Mouse (Mus musculus) hindbrain, embryonic 11.5 days (tissue): Measurements from ENCODE around the gene L2hgdh. TPM values are rescaled to one million over a fixed set of nuclear protein-coding genes. Genes with fewer than 3 reads are reported as not detected.

Experiments used
- ATAC-seq: fragments of 200-750 bp; cut with Nextera tagmentation; 2 replicates; pipeline ENCODE4 v1.8.0; 2017; ENCODE audit warnings: mild to moderate bottlenecking, moderate TSS enrichment, moderate library complexity; ENCODE audit not compliant: low FRiP score
- DNase-seq: peaks from one replicate; pipeline ENCODE4 v3.0.0-alpha.2; 2015; ENCODE audit warnings: low spot score
- H3K27ac ChIP-seq: fragments of 300-500 bp; sonication (generic); 2 replicates; pipeline ENCODE4 v1.5.1; 2014; ENCODE audit warnings: mild to moderate bottlenecking, low read depth, low read length
- H3K27me3 ChIP-seq: fragments of 300-500 bp; sonication (generic); 2 replicates; pipeline ENCODE4 v1.6.1; 2014; ENCODE audit warnings: mild to moderate bottlenecking, low read length, moderate library complexity, mixed read lengths; ENCODE audit not compliant: control insufficient read depth, insufficient read depth
- H3K36me3 ChIP-seq: fragments of 300-500 bp; sonication (generic); 2 replicates; pipeline ENCODE4 v1.6.1; 2014; ENCODE audit warnings: mild to moderate bottlenecking, low read length, moderate library complexity, mixed read lengths; ENCODE audit not compliant: control insufficient read depth, insufficient read depth
- H3K4me1 ChIP-seq: fragments of 300-500 bp; sonication (generic); replicated peaks from 2 replicates; pipeline ENCODE4 v1.6.1; 2014; ENCODE audit warnings: low read length, mixed read lengths; ENCODE audit not compliant: control insufficient read depth, insufficient read depth
- H3K4me2 ChIP-seq: fragments of 300-500 bp; sonication (generic); replicated peaks from 2 replicates; pipeline ENCODE4 v1.6.1; 2014; ENCODE audit warnings: mild to moderate bottlenecking, low read depth, low read length
- H3K4me3 ChIP-seq: fragments of 300-500 bp; sonication (generic); 2 replicates; pipeline ENCODE4 v1.5.1; 2014; ENCODE audit warnings: low read depth, low read length
- H3K9ac ChIP-seq: fragments of 300-500 bp; sonication (generic); 2 replicates; pipeline ENCODE4 v1.6.1; 2014; ENCODE audit warnings: low read depth, low read length
- H3K9me3 ChIP-seq: fragments of 300-500 bp; sonication (generic); 2 replicates; pipeline ENCODE4 v1.6.1; 2016; ENCODE audit warnings: low read length; ENCODE audit not compliant: control insufficient read depth
- WGBS: fragments of 180-500 bp; shearing (Covaris S2); extraction: QIAGEN DNeasy Blood & Tissue Kit; methylation state at CpG from one replicate; pipeline ENCODE4 v1.1.7; 2014; 5-methylcytosine and 5-hydroxymethylcytosine counted together
- polyA plus RNA-seq: library from polyadenylated mRNA; unstranded; fragments of >200 nt; fragmentation: Nextera tagmentation; extraction: Ambion mirVana; gene quantifications from 2 replicates; pipeline ENCODE4 v1.2.1, GENCODE M21; 2014

L2hgdh gene
- polyA plus RNA-seq, 1 experiment from 2014 or later, result 12.7 TPM

DNA sequence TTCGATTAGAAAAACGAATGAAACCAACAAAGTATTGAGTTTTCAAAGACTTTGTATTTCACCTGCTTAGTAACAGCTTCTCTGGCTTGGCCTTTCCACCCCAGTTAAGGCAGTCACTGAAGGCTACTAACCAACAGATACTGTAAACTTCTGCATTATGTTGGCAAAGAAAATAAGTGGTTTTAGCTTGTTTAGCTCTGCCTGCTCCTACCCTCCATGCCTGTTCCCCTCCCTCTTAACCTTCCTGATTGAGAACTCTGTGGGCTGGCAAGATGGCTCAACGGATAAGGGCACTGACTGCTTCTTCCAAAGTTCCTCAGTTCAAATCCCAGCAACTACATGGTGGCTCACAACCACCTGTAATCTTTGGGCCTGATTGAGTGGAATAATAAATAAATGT lies 9.2 kb upstream of the L2hgdh start:
- no peak for ATAC-seq
- H3K4me3 ChIP-seq, result no peak overlapping the region
- no peak overlapping the region for H3K4me2 ChIP-seq
- 88% methylated on average over 3 of the region's 3 CpGs for WGBS
- no peak overlapping the region for H3K27ac ChIP-seq
- H3K9ac ChIP-seq, result no peak overlapping the region
- no peaks in the 10 kb centered on the region for H3K4me1 ChIP-seq
- H3K9me3 ChIP-seq, result no peaks in the 10 kb centered on the region
- H3K36me3 ChIP-seq, result no peaks in the 10 kb centered on the region
- no peaks in the 10 kb centered on the region for H3K27me3 ChIP-seq
- DNase-seq, result no peak

DNA sequence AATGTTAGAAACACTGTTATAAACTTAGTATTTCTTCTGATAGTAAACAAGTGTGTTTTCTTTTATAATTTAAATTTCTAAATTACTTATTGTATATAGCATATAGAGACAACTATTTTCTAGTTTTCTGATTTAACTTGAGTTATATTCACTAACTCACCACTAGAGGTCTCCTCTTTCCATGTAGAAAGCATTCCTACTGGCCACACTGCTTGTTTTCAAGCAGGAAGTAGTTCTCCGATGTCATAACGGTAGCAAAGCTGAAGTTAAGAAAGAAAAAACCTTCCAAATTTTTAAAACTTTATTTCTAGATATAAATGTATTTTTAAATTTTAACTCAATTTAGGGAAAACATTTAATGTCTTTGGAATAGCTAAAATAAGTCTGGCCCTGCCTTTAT lies 8.8 kb upstream of the L2hgdh start:
- Histone ChIP-seq H3K36me3 (no peaks in the 10 kb centered on the region), H3K4me3 (no peak overlapping the region), H3K27me3 (no peaks in the 10 kb centered on the region), H3K4me1 (no peaks in the 10 kb centered on the region), H3K27ac (no peak overlapping the region), H3K9ac (no peak overlapping the region), H3K4me2 (no peak overlapping the region), H3K9me3 (no peaks in the 10 kb centered on the region)
- 18% methylated on average over 2 of the region's 2 CpGs for WGBS
- ATAC-seq, result no peak
- peak; percentile 17 for DNase-seq

DNA sequence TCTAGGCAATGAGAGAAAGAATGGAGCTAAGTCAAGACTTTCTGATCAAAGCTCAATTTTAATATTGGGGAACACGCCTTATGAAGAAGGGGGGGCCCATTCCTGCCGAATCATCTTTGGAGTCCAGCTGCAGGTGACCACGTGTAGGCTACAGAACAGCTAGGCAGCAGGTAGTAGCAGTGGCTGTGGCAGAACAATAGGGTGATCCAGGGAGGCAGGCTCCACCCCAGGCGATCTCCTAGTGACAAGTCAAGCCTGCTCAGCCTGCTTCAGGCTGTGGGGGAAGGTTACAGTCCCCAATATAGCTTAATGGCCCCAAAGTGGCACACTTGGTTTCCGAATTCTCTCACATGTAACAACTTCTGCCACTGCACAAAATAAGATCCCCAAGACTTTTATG lies 7.5 kb upstream of the L2hgdh start:
- 43% methylated on average over 5 of the region's 5 CpGs for WGBS
- ATAC-seq (no peak), DNase-seq (no peak)

DNA sequence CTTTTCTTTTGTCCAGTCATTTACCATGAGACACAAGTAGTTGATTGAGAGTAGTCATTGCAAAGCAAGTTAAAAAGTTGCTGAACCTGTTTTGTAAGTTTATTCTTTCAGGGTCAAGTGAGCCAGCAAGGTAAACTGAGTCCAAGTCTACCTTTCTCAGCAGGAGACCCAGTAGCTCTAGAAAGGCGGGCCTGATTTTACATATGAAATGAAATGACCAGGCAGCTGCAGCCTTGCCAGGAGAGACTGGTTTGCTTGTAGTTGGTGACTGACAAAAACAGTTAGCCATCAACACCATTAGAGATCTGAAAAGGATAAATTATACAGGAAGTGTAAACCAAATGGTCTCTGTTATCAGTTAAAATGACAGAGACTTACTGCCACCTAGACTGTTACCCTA lies 5.6 kb upstream of the L2hgdh start:
- WGBS, result 70% methylated on average over 1 of the region's 1 CpGs
- DNase-seq, result no peak
- Histone ChIP-seq H3K27ac (no peak overlapping the region), H3K4me1 (no peaks in the 10 kb centered on the region), H3K27me3 (no peaks in the 10 kb centered on the region), H3K9me3 (no peaks in the 10 kb centered on the region), H3K4me3 (no peak overlapping the region), H3K4me2 (no peak overlapping the region), H3K36me3 (no peaks in the 10 kb centered on the region), H3K9ac (no peak overlapping the region)
- ATAC-seq, result no peak

More for the DNA sequence above, 7.5 kb upstream of the L2hgdh start:
- Histone ChIP-seq H3K4me1 (no peaks in the 10 kb centered on the region), H3K4me2 (no peak overlapping the region), H3K9ac (no peak overlapping the region), H3K9me3 (no peaks in the 10 kb centered on the region), H3K36me3 (no peaks in the 10 kb centered on the region), H3K4me3 (no peak overlapping the region), H3K27ac (no peak overlapping the region), H3K27me3 (no peaks in the 10 kb centered on the region)

DNA sequence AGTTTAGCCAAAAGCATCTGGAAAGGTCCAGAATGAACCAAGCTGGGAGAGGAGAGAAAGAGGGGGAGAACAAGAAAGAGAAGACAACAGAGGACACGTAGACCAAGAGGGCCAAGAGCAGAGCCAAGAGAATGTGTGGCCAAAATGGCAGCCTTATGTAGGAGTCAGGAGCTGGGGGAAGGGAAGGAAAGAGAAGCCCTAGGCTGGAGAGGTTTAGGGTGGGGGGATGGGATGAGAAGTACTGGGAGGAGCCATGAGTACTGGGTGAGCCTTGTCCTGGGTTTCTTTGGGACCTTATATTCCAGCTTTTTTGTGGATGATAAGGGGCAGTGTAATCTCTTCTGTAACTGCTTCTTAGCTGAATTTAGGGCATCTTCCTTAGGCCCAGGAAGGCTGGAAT lies 4.6 kb upstream of the L2hgdh start:
- H3K9ac ChIP-seq, result no peak overlapping the region
- H3K4me2 ChIP-seq, result no peak overlapping the region
- H3K4me1 ChIP-seq, result no peaks in the 10 kb centered on the region
- no peak overlapping the region for H3K27ac ChIP-seq
- H3K27me3 ChIP-seq, result no peaks in the 10 kb centered on the region
- no peak for ATAC-seq
- 92% methylated on average over 1 of the region's 1 CpGs for WGBS
- no peak overlapping the region for H3K4me3 ChIP-seq
- no peaks in the 10 kb centered on the region for H3K9me3 ChIP-seq
- DNase-seq, result no peak
- H3K36me3 ChIP-seq, result no peaks in the 10 kb centered on the region

DNA sequence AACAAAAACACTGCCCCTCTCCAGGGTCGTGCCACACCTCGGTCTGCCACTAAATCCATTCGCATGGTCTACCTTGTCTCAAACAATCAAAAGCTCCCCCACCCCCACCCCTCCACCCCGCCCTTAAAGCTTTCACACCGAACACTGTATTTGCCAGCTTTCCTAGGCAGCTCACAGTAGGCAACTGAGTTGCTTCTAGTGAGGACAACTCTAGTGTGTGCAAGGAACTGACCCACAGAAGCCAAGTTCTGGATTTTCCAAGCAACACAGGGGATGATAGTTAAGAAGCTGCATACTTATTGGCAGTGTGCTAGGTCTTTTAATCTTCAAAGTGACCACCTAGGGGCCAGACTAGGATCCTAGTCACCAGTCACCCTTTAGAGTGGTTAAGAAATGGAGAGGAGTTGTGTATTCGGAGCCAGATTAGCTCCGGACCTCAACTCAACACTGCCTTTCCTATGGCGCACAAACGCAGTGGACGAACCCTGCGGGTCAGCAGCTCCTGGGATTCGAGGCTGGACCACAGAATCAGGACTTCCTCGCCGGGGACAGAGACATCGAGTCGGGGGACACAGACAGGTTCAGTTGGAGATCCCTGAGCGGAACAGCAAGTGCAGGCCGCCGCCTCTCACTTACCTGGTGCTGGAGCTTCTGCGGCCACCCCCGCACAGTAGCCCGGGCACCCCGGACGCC lies 509 bp downstream of the L2hgdh start:
- no peak for ATAC-seq

DNA sequence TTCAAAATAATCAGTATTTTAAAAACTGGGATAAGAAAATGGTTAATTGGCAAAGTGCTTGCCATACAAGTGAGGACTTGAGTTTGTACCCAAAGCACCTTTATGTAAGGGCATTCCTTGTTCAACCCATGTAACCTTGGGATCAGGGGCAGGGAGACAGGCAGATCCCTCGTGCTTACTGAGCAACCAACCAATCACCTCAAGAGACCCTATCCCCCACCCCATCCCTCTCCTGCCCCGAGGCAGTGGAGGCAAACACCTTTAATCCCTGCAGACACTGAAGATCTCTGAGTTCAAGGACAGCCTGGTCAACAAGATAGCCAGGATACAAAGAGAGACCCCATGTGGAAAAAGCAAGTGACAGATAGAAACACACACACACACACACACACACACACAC lies 1.3 kb downstream of the L2hgdh start:
- no peak overlapping the region for H3K9ac ChIP-seq
- no peak overlapping the region for H3K4me3 ChIP-seq
- H3K9me3 ChIP-seq, result no peaks in the 10 kb centered on the region
- no peak for ATAC-seq
- no peaks in the 10 kb centered on the region for H3K27me3 ChIP-seq
- no peak for DNase-seq
- 0 out of 2 replicates have a peak overlapping the region, but pooled peaks have one; percentile 75 for H3K4me2 ChIP-seq
- H3K36me3 ChIP-seq, result no peaks in the 10 kb centered on the region
- WGBS, result 75% methylated on average over 2 of the region's 2 CpGs
- H3K27ac ChIP-seq, result no peak overlapping the region
- 0 out of 2 replicates have a peak, but pooled peaks cover 2% of the 10 kb centered on the region for H3K4me1 ChIP-seq

More for the DNA sequence above, 509 bp downstream of the L2hgdh start:
- H3K27ac ChIP-seq, result no peak overlapping the region
- 0 out of 2 replicates have a peak, but pooled peaks cover 2% of the 10 kb centered on the region for H3K4me1 ChIP-seq
- H3K9ac ChIP-seq, result peak overlapping the region; percentile 60
- no peaks in the 10 kb centered on the region for H3K36me3 ChIP-seq
- H3K4me2 ChIP-seq, result peak overlapping the region; percentile 75
- H3K9me3 ChIP-seq, result no peaks in the 10 kb centered on the region
- DNase-seq, result no peak
- 3% methylated on average over 24 of the region's 24 CpGs for WGBS
- no peaks in the 10 kb centered on the region for H3K27me3 ChIP-seq
- peak overlapping the region; percentile 73 for H3K4me3 ChIP-seq

DNA sequence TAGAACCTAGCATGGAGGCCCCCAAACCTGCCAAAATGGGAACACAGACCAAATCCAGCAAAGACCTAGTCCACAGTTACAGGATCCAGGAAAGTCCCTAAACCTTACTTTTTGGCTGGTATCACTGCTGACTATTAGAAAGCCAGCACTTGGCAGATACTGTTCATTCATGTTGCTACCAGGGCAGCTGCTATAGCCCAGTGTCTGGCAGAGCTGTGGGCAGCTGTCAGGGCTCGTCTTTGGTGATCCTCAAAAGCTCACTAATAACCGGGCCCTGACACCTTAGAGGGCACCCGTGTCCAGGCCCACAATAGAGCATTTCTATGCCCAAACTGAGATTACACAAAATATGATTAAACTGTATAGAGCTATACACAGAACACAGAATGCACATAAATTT lies 1.8 kb downstream of the L2hgdh start:
- no peak overlapping the region for H3K27ac ChIP-seq
- no peak overlapping the region for H3K4me2 ChIP-seq
- no peak overlapping the region for H3K9ac ChIP-seq
- no peak overlapping the region for H3K4me3 ChIP-seq
- H3K9me3 ChIP-seq, result no peaks in the 10 kb centered on the region
- no peaks in the 10 kb centered on the region for H3K27me3 ChIP-seq
- WGBS, result 87% methylated on average over 3 of the region's 3 CpGs
- H3K36me3 ChIP-seq, result 0 out of 2 replicates have a peak, but pooled peaks cover 2% of the 10 kb centered on the region
- DNase-seq (no peak), ATAC-seq (no peak)
- H3K4me1 ChIP-seq, result 0 out of 2 replicates have a peak, but pooled peaks cover 2% of the 10 kb centered on the region

DNA sequence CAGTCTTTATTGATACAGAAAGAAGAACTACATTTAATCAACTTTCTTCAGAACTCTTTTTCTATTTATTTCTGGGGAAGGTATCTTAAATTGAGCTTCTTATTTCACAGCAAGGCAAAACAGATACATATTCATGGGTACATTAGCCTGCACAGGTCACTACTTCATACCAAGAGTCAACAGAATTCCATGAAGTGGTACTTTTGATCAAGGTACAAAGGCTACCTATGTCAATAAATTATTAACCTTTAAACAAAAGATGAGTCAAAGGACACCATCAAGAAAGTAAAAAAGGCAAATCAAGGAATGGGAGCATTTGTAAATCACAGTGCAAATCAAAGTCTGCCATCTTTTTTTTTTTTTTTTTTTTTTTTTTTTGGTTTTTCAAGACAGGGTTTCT lies 11.0 kb downstream of the L2hgdh start:
- H3K36me3 ChIP-seq, result 0 out of 2 replicates have a peak, but pooled peaks cover 2% of the 10 kb centered on the region

More for the DNA sequence above, 11.0 kb downstream of the L2hgdh start:
- Histone ChIP-seq H3K27me3 (no peaks in the 10 kb centered on the region), H3K27ac (no peak overlapping the region), H3K4me3 (no peak overlapping the region), H3K4me2 (no peak overlapping the region), H3K9me3 (no peaks in the 10 kb centered on the region), H3K9ac (no peak overlapping the region), H3K4me1 (no peaks in the 10 kb centered on the region)
- DNase-seq, result no peak
- ATAC-seq, result no peak
